Mouse (Mus musculus): ENCODE data around the gene Astn1.

DNA sequence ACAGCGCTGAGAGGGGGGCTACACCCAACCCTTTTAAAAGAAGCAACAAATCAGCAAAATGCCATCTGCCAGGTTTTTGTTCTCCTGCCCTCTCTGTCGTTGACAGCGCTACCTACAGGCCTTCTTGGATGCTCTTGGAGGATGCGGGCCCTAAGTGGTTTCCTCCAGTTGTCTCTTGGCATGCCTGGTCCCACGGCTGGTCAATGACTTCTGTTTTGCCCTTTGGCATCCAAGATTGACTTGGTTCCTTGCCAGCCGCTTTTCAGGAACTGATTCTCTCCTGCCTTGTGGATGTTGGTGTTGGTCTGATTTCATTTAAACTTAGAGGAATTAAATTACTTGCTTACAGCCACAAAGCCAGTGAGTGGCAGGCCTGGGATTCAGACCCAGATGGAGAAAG is 38.7 kb upstream of the Astn1 start:
- no peak for TF ChIP-seq POLR2A (IDR thresholded peaks at IDR 0.05; ENCODE audit: borderline replicate concordance, extremely low read depth, low read depth, low read length)
- TF ChIP-seq CTCF (IDR thresholded peaks at IDR 0.05; ENCODE audit: insufficient read depth, low read length): no peak

Data from lung, adult 2 months (tissue).